Mouse (Mus musculus) hindbrain, embryonic 11.5 days (tissue): Measurements from ENCODE around the gene Endou. TPM values are rescaled to one million over a fixed set of nuclear protein-coding genes. Genes with fewer than 3 reads are reported as not detected.
A peak's percentile ranks its signal among the peaks of the same experiment; 100 is the strongest.

Experiments
- ATAC-seq: fragments of 200-750 bp; cut with Nextera tagmentation; 2 replicates; pipeline ENCODE4 v1.8.0; 2017; ENCODE audit warnings: mild to moderate bottlenecking, moderate TSS enrichment, moderate library complexity; ENCODE audit not compliant: low FRiP score
- DNase-seq: peaks from one replicate; pipeline ENCODE4 v3.0.0-alpha.2; 2015; ENCODE audit warnings: low spot score
- H3K27ac ChIP-seq: fragments of 300-500 bp; sonication (generic); 2 replicates; pipeline ENCODE4 v1.5.1; 2014; ENCODE audit warnings: mild to moderate bottlenecking, low read depth, low read length
- H3K27me3 ChIP-seq: fragments of 300-500 bp; sonication (generic); 2 replicates; pipeline ENCODE4 v1.6.1; 2014; ENCODE audit warnings: mild to moderate bottlenecking, low read length, moderate library complexity, mixed read lengths; ENCODE audit not compliant: control insufficient read depth, insufficient read depth
- H3K36me3 ChIP-seq: fragments of 300-500 bp; sonication (generic); 2 replicates; pipeline ENCODE4 v1.6.1; 2014; ENCODE audit warnings: mild to moderate bottlenecking, low read length, moderate library complexity, mixed read lengths; ENCODE audit not compliant: control insufficient read depth, insufficient read depth
- H3K4me1 ChIP-seq: fragments of 300-500 bp; sonication (generic); replicated peaks from 2 replicates; pipeline ENCODE4 v1.6.1; 2014; ENCODE audit warnings: low read length, mixed read lengths; ENCODE audit not compliant: control insufficient read depth, insufficient read depth
- H3K4me2 ChIP-seq: fragments of 300-500 bp; sonication (generic); replicated peaks from 2 replicates; pipeline ENCODE4 v1.6.1; 2014; ENCODE audit warnings: mild to moderate bottlenecking, low read depth, low read length
- H3K4me3 ChIP-seq: fragments of 300-500 bp; sonication (generic); 2 replicates; pipeline ENCODE4 v1.5.1; 2014; ENCODE audit warnings: low read depth, low read length
- H3K9ac ChIP-seq: fragments of 300-500 bp; sonication (generic); 2 replicates; pipeline ENCODE4 v1.6.1; 2014; ENCODE audit warnings: low read depth, low read length
- H3K9me3 ChIP-seq: fragments of 300-500 bp; sonication (generic); 2 replicates; pipeline ENCODE4 v1.6.1; 2016; ENCODE audit warnings: low read length; ENCODE audit not compliant: control insufficient read depth
- WGBS: fragments of 180-500 bp; shearing (Covaris S2); extraction: QIAGEN DNeasy Blood & Tissue Kit; methylation state at CpG from one replicate; pipeline ENCODE4 v1.1.7; 2014; 5-methylcytosine and 5-hydroxymethylcytosine counted together
- polyA plus RNA-seq: library from polyadenylated mRNA; unstranded; fragments of >200 nt; fragmentation: Nextera tagmentation; extraction: Ambion mirVana; gene quantifications from 2 replicates; pipeline ENCODE4 v1.2.1, GENCODE M21; 2014

Gene Endou
- polyA plus RNA-seq, 1 experiment from 2014 or later = 0.11 TPM

- Histone ChIP-seq H3K36me3 (no peaks in the 10 kb centered on the region), H3K4me1 (peaks cover 18% of the 10 kb centered on the region), H3K4me3 (no peak overlapping the region), H3K27me3 (peaks cover 12% of the 10 kb centered on the region), H3K9me3 (no peaks in the 10 kb centered on the region), H3K27ac (no peak overlapping the region), H3K4me2 (no peak overlapping the region), H3K9ac (no peak overlapping the region)
- DNase-seq (no peak), ATAC-seq (no peak)
- WGBS = 65% methylated on average over 9 of the region's 9 CpGs
These were observed 31.6 kb upstream of the Endou start for GRCm38 (mm10) chr15:97762733-97763132.

GRCm38 (mm10) chr15:97761438-97761837 lies 30.3 kb upstream of the Endou start:
- no peak overlapping the region for H3K9ac ChIP-seq
- H3K4me2 ChIP-seq = no peak overlapping the region
- ATAC-seq = no peak
- peaks cover 9% of the 10 kb centered on the region for H3K4me1 ChIP-seq
- H3K27me3 ChIP-seq = no peaks in the 10 kb centered on the region; the same call in 1 of the 2 replicates
- no peaks in the 10 kb centered on the region for H3K36me3 ChIP-seq
- 38% methylated on average over 13 of the region's 13 CpGs for WGBS
- H3K27ac ChIP-seq = no peak overlapping the region
- no peak overlapping the region for H3K4me3 ChIP-seq
- no peaks in the 10 kb centered on the region for H3K9me3 ChIP-seq
- DNase-seq = no peak

- no peaks in the 10 kb centered on the region for H3K9me3 ChIP-seq
- no peaks in the 10 kb centered on the region for H3K36me3 ChIP-seq
- H3K4me1 ChIP-seq = peaks cover 6% of the 10 kb centered on the region
- 74% methylated on average over 5 of the region's 5 CpGs for WGBS
- no peak for ATAC-seq
- H3K9ac ChIP-seq = no peak overlapping the region
- DNase-seq = no peak
- no peak overlapping the region for H3K4me3 ChIP-seq
- H3K27me3 ChIP-seq = no peaks in the 10 kb centered on the region; the same call in 1 of the 2 replicates
- no peak overlapping the region for H3K27ac ChIP-seq
- H3K4me2 ChIP-seq = no peak overlapping the region
These were observed 29.8 kb upstream of the Endou start for GRCm38 (mm10) chr15:97760952-97761351.

GRCm38 (mm10) chr15:97760006-97760405 lies 28.9 kb upstream of the Endou start:
- Histone ChIP-seq H3K4me2 (no peak overlapping the region), H3K9ac (no peak overlapping the region), H3K36me3 (no peaks in the 10 kb centered on the region), H3K4me1 (peaks cover 2% of the 10 kb centered on the region), H3K4me3 (no peak overlapping the region), H3K27me3 (no peaks in the 10 kb centered on the region), H3K9me3 (no peaks in the 10 kb centered on the region), H3K27ac (no peak overlapping the region)
- ATAC-seq = no peak
- WGBS = 90% methylated on average over 9 of the region's 9 CpGs
- DNase-seq = no peak

GRCm38 (mm10) chr15:97755361-97755760 lies 24.2 kb upstream of the Endou start:
- no peak overlapping the region for H3K9ac ChIP-seq
- no peak overlapping the region for H3K4me2 ChIP-seq
- H3K4me1 ChIP-seq = peaks cover 2% of the 10 kb centered on the region
- H3K4me3 ChIP-seq = no peak overlapping the region
- no peak overlapping the region for H3K27ac ChIP-seq
- WGBS = 37% methylated on average over 8 of the region's 8 CpGs
- no peaks in the 10 kb centered on the region for H3K36me3 ChIP-seq
- no peaks in the 10 kb centered on the region for H3K27me3 ChIP-seq
- no peaks in the 10 kb centered on the region for H3K9me3 ChIP-seq
- ATAC-seq (no peak), DNase-seq (no peak)

GRCm38 (mm10) chr15:97754476-97754875 lies 23.3 kb upstream of the Endou start:
- ATAC-seq = no peak
- no peak overlapping the region for H3K9ac ChIP-seq
- H3K4me3 ChIP-seq = no peak overlapping the region
- H3K36me3 ChIP-seq = no peaks in the 10 kb centered on the region
- no peak for DNase-seq
- WGBS = 69% methylated on average over 6 of the region's 6 CpGs
- no peaks in the 10 kb centered on the region for H3K27me3 ChIP-seq
- H3K27ac ChIP-seq = no peak overlapping the region
- H3K4me1 ChIP-seq = peaks cover 2% of the 10 kb centered on the region
- no peak overlapping the region for H3K4me2 ChIP-seq
- H3K9me3 ChIP-seq = no peaks in the 10 kb centered on the region

GRCm38 (mm10) chr15:97752491-97752890 lies 21.4 kb upstream of the Endou start:
- H3K9ac ChIP-seq = no peak overlapping the region

GRCm38 (mm10) chr15:97751676-97752075 lies 20.5 kb upstream of the Endou start:
- 89% methylated on average over 2 of the region's 2 CpGs for WGBS
- no peak overlapping the region for H3K27ac ChIP-seq
- no peaks in the 10 kb centered on the region for H3K36me3 ChIP-seq
- H3K27me3 ChIP-seq = no peaks in the 10 kb centered on the region
- no peak overlapping the region for H3K4me3 ChIP-seq
- DNase-seq = no peak
- no peaks in the 10 kb centered on the region for H3K9me3 ChIP-seq
- H3K4me2 ChIP-seq = no peak overlapping the region
- peaks cover 4% of the 10 kb centered on the region for H3K4me1 ChIP-seq
- H3K9ac ChIP-seq = no peak overlapping the region
- ATAC-seq = no peak

More at GRCm38 (mm10) chr15:97752491-97752890, 21.4 kb upstream of the Endou start:
- Histone ChIP-seq H3K4me2 (no peak overlapping the region), H3K4me1 (peaks cover 4% of the 10 kb centered on the region), H3K9me3 (no peaks in the 10 kb centered on the region), H3K4me3 (no peak overlapping the region), H3K27ac (no peak overlapping the region), H3K27me3 (no peaks in the 10 kb centered on the region), H3K36me3 (no peaks in the 10 kb centered on the region)
- DNase-seq = no peak
- no peak for ATAC-seq
- WGBS = 95% methylated on average over 5 of the region's 5 CpGs

GRCm38 (mm10) chr15:97750697-97751096 lies 19.6 kb upstream of the Endou start:
- DNase-seq = peak; percentile 51
- no peak overlapping the region for H3K9ac ChIP-seq
- 52% methylated on average over 12 of the region's 12 CpGs for WGBS
- H3K27me3 ChIP-seq = no peaks in the 10 kb centered on the region
- H3K27ac ChIP-seq = no peak overlapping the region
- H3K9me3 ChIP-seq = no peaks in the 10 kb centered on the region
- no peak overlapping the region for H3K4me2 ChIP-seq
- H3K36me3 ChIP-seq = no peaks in the 10 kb centered on the region
- H3K4me3 ChIP-seq = no peak overlapping the region
- peaks cover 4% of the 10 kb centered on the region for H3K4me1 ChIP-seq
- ATAC-seq = peak; percentile 70
